ENCODE assay signal across 9 mouse cellular contexts in genomic region chr16:11065431-11065830, GRCm38 (mm10). TPM values are rescaled to one million over a fixed set of nuclear protein-coding genes. Genes with fewer than 3 reads are reported as not detected.
DNase-seq lines count a peak whose midpoint lies in the region; ATAC-seq and TF ChIP-seq lines count a peak whose summit lies in the region.
"Had no signal": no experiment of that assay in that cellular context is flagged by ENCODE, and none has a peak within 500 bp of the region (broad histone marks: within the 10 kb centered on the region; RNA-seq: fewer than 3 reads in every experiment).

No protein-coding gene starts in this region.

- H3K36me3 ChIP-seq in heart, embryonic 11.5 days (ENCODE audit: control insufficient read depth, insufficient read depth, low read length), result no peaks in the 10 kb centered on the region
- H3K36me3 ChIP-seq in ES-Bruce4 (ENCODE audit: control insufficient read depth, insufficient read depth, low read length, poor library complexity, severe bottlenecking), result no peaks in the 10 kb centered on the region
- no peaks in the 10 kb centered on the region for H3K36me3 ChIP-seq in forebrain, embryonic 15.5 days
- H3K36me3 ChIP-seq in liver, embryonic 16.5 days (ENCODE audit: control insufficient read depth, insufficient read depth), result no peaks in the 10 kb centered on the region
- H3K36me3 ChIP-seq: G1E had no signal

- no peaks in the 10 kb centered on the region for H3K9me3 ChIP-seq in heart, embryonic 11.5 days (replicated peaks; ENCODE audit: control insufficient read depth, low read length)
- no peaks in the 10 kb centered on the region for H3K9me3 ChIP-seq in ES-Bruce4 (replicated peaks; ENCODE audit: control insufficient read depth, insufficient read depth, low read length, poor library complexity, severe bottlenecking)
- H3K9me3 ChIP-seq in forebrain, embryonic 15.5 days, result no peaks in the 10 kb centered on the region
- H3K9me3 ChIP-seq in liver, embryonic 16.5 days (replicated peaks; ENCODE audit: control insufficient read depth, low read length), result no peaks in the 10 kb centered on the region
- H3K9me3 ChIP-seq: G1E had no signal

- no peak overlapping the region for H3K27ac ChIP-seq in heart, embryonic 11.5 days (ENCODE audit: low read depth, low read length)
- H3K27ac ChIP-seq in ES-Bruce4 (ENCODE audit: insufficient read depth, low read length), result no peak overlapping the region
- peak overlapping the region; percentile 98 for H3K27ac ChIP-seq in forebrain, embryonic 15.5 days (replicated peaks)
- no peak overlapping the region for H3K27ac ChIP-seq in liver, embryonic 16.5 days (ENCODE audit: low read length)

- H3K4me1 ChIP-seq in heart, embryonic 11.5 days (ENCODE audit: control insufficient read depth, insufficient read depth, low read length), result peaks cover 40% of the 10 kb centered on the region
- no peaks in the 10 kb centered on the region for H3K4me1 ChIP-seq in ES-Bruce4 (ENCODE audit: control insufficient read depth, insufficient read depth, low read length)
- H3K4me1 ChIP-seq in forebrain, embryonic 15.5 days, result peaks cover 58% of the 10 kb centered on the region
- peaks cover 14% of the 10 kb centered on the region for H3K4me1 ChIP-seq in liver, embryonic 16.5 days (ENCODE audit: control insufficient read depth, low read depth, low read length)

- TF ChIP-seq CTCF in ES-Bruce4 (IDR thresholded peaks at IDR 0.05; ENCODE audit: low read depth, low read length), result no peak

- TF ChIP-seq POLR2A in ES-Bruce4 (IDR thresholded peaks at IDR 0.05; ENCODE audit: insufficient read depth, low read length), result no peak

- intact Hi-C loops in heart, postnatal 14 days (cut with DNase I), result no loop called here

- 57% methylated on average over 5 of the region's 5 CpGs for WGBS in heart, embryonic 11.5 days (ENCODE audit: insufficient replicate concordance)
- 41% methylated on average over 5 of the region's 5 CpGs for WGBS in forebrain, embryonic 15.5 days
- 67% methylated on average over 5 of the region's 5 CpGs for WGBS in liver, embryonic 16.5 days (ENCODE audit: insufficient replicate concordance)

- DNase-seq in heart, postnatal 14 days, result no peak
- DNase-seq in right cerebral cortex, postnatal 4 days, result no peak
- no peak for DNase-seq in spleen, adult 18-20 months
- no peak for DNase-seq in gastrocnemius, postnatal 10 days

- TF ChIP-seq EP300 in ES-Bruce4 (IDR thresholded peaks at IDR 0.05; ENCODE audit: insufficient read depth, low read depth, low read length), result no peak

- peak overlapping the region; percentile 82 for H3K4me3 ChIP-seq in heart, embryonic 11.5 days (ENCODE audit: low read depth, low read length)
- H3K4me3 ChIP-seq in ES-Bruce4 (ENCODE audit: low read depth, low read length), result peak overlapping the region; percentile 56
- H3K4me3 ChIP-seq in forebrain, embryonic 15.5 days, result peak overlapping the region; percentile 84
- peak overlapping the region; percentile 64 for H3K4me3 ChIP-seq in liver, embryonic 16.5 days (ENCODE audit: low read depth, low read length)

- peak overlapping the region; percentile 85 for H3K4me2 ChIP-seq in heart, embryonic 11.5 days
- peak overlapping the region; percentile 44 for H3K4me2 ChIP-seq in forebrain, embryonic 15.5 days (replicated peaks)
- peak overlapping the region; percentile 86 for H3K4me2 ChIP-seq in liver, embryonic 16.5 days (ENCODE audit: low read depth, low read length)

- ATAC-seq in heart, embryonic 11.5 days (replicated peaks; ENCODE audit: insufficient number of reproducible peaks, low FRiP score, low TSS enrichment), result no peak
- ATAC-seq in forebrain, embryonic 15.5 days (replicated peaks), result 0 out of 2 replicates have a peak, but pooled peaks have one; percentile 18
- ATAC-seq in liver, embryonic 16.5 days (ENCODE audit: low read depth), result no peak

- no peaks in the 10 kb centered on the region for H3K27me3 ChIP-seq in heart, embryonic 11.5 days (ENCODE audit: control insufficient read depth, insufficient read depth, low read length)
- H3K27me3 ChIP-seq in ES-Bruce4 (ENCODE audit: control insufficient read depth, insufficient read depth, low read length, poor library complexity, severe bottlenecking), result no peaks in the 10 kb centered on the region
- no peaks in the 10 kb centered on the region for H3K27me3 ChIP-seq in forebrain, embryonic 15.5 days
- H3K27me3 ChIP-seq in liver, embryonic 16.5 days (ENCODE audit: control insufficient read depth, insufficient read depth, low read depth, low read length), result peaks cover 24% of the 10 kb centered on the region

- peak overlapping the region; percentile 59; the same call in 1 of the 2 replicates for H3K9ac ChIP-seq in heart, embryonic 11.5 days (ENCODE audit: low read depth, low read length)
- peak overlapping the region; percentile 29; the same call in 1 of the 2 replicates for H3K9ac ChIP-seq in ES-Bruce4 (ENCODE audit: low read depth, poor library complexity, severe bottlenecking)
- peak overlapping the region; percentile 45 for H3K9ac ChIP-seq in forebrain, embryonic 15.5 days (replicated peaks)
- no peak overlapping the region for H3K9ac ChIP-seq in liver, embryonic 16.5 days (ENCODE audit: low read depth, low read length)

RNA-seq across cellular contexts. Expression of gene Litaf, which starts 0.5 kb away (rescaled TPM):
- polyA plus RNA-seq in heart, embryonic 11.5 days (2014; fragmentation: Nextera tagmentation; extraction: Ambion mirVana), result 61.6 and 63.8 TPM in 2 replicates
- total RNA-seq in heart, postnatal 14 days (2021), result 10 to 100 TPM; 29.5 to 30.6 TPM
- 102 and 112 TPM in 2 replicates for polyA plus RNA-seq in ES-Bruce4 (2011; ENCODE audit: insufficient read depth, insufficient read length, low read depth, missing spikeins)
- polyA plus RNA-seq in forebrain, embryonic 15.5 days (2015; fragmentation: Nextera tagmentation; extraction: Ambion mirVana), result 48.2 and 48.5 TPM in 2 replicates
- polyA plus RNA-seq in liver, embryonic 16.5 days (2015; fragmentation: Nextera tagmentation; extraction: Ambion mirVana), result 45.4 and 52.9 TPM in 2 replicates
- 10 to 100 TPM; 25.5 to 25.7 TPM for total RNA-seq in gastrocnemius, postnatal 10 days (2021)

RNA-seq across cellular contexts. Expression of gene Snn, which starts 4.7 kb away (rescaled TPM):
- 44.7 and 45.8 TPM in 2 replicates for polyA plus RNA-seq in heart, embryonic 11.5 days (2014; fragmentation: Nextera tagmentation; extraction: Ambion mirVana)
- total RNA-seq in heart, postnatal 14 days (2021), result 10 to 100 TPM; 33.5 to 37.4 TPM
- 16.1 and 17.7 TPM in 2 replicates for polyA plus RNA-seq in ES-Bruce4 (2011; ENCODE audit: insufficient read depth, insufficient read length, low read depth, missing spikeins)
- 156 and 171 TPM in 2 replicates for polyA plus RNA-seq in forebrain, embryonic 15.5 days (2015; fragmentation: Nextera tagmentation; extraction: Ambion mirVana)
- 2.4 TPM in 2 replicates for polyA plus RNA-seq in liver, embryonic 16.5 days (2015; fragmentation: Nextera tagmentation; extraction: Ambion mirVana)
- 10 to 100 TPM; 14.1 to 17.6 TPM for total RNA-seq in gastrocnemius, postnatal 10 days (2021)
